Mouse (Mus musculus): ENCODE results near the gene Cavin1. TPM values are rescaled to one million over a fixed set of nuclear protein-coding genes. Genes with fewer than 3 reads are reported as not detected.

Gene Cavin1
- polyA plus RNA-seq, 1 experiment from 2014 or later = 69.6 TPM

- H3K27me3 ChIP-seq = no peaks in the 10 kb centered on the region
- no peaks in the 10 kb centered on the region for H3K36me3 ChIP-seq
- H3K9ac ChIP-seq = no peak overlapping the region
- WGBS = 83% methylated on average over 3 of the region's 3 CpGs
- H3K4me2 ChIP-seq (replicated peaks) = no peak overlapping the region
- H3K9me3 ChIP-seq = no peaks in the 10 kb centered on the region
- H3K27ac ChIP-seq = no peak overlapping the region
- ATAC-seq (ENCODE audit: insufficient number of reproducible peaks, insufficient read depth, low FRiP score, low TSS enrichment) = no peak
- no peak overlapping the region for H3K4me3 ChIP-seq
- no peaks in the 10 kb centered on the region for H3K4me1 ChIP-seq
Measured at GRCm38 (mm10) chr11:100927386-100927785, 43.3 kb downstream of the Cavin1 start.

- no peak overlapping the region for H3K4me2 ChIP-seq (replicated peaks)
- H3K9me3 ChIP-seq = no peaks in the 10 kb centered on the region
- WGBS = 89% methylated on average over 1 of the region's 1 CpGs
- H3K36me3 ChIP-seq = no peaks in the 10 kb centered on the region
- ATAC-seq (ENCODE audit: insufficient number of reproducible peaks, insufficient read depth, low FRiP score, low TSS enrichment) = no peak
- no peak overlapping the region for H3K27ac ChIP-seq
- no peak overlapping the region for H3K9ac ChIP-seq
- no peaks in the 10 kb centered on the region for H3K4me1 ChIP-seq
- no peak overlapping the region for H3K4me3 ChIP-seq
- H3K27me3 ChIP-seq = no peaks in the 10 kb centered on the region
Measured at GRCm38 (mm10) chr11:100924386-100924919, 46.2 kb downstream of the Cavin1 start.

- Histone ChIP-seq H3K36me3 (no peaks in the 10 kb centered on the region), H3K27ac (no peak overlapping the region), H3K4me2 (replicated peaks) (no peak overlapping the region), H3K4me3 (no peak overlapping the region), H3K27me3 (no peaks in the 10 kb centered on the region), H3K4me1 (no peaks in the 10 kb centered on the region), H3K9me3 (no peaks in the 10 kb centered on the region), H3K9ac (no peak overlapping the region)
- ATAC-seq (ENCODE audit: insufficient number of reproducible peaks, insufficient read depth, low FRiP score, low TSS enrichment) = no peak
- 91% methylated on average over 4 of the region's 4 CpGs for WGBS
Measured at GRCm38 (mm10) chr11:100920887-100921624, 49.6 kb downstream of the Cavin1 start.

GRCm38 (mm10) chr11:100918007-100918406 lies 52.7 kb downstream of the Cavin1 start:
- Histone ChIP-seq H3K27me3 (no peaks in the 10 kb centered on the region), H3K36me3 (no peaks in the 10 kb centered on the region), H3K9ac (no peak overlapping the region), H3K4me1 (no peaks in the 10 kb centered on the region), H3K27ac (no peak overlapping the region), H3K4me3 (no peak overlapping the region), H3K4me2 (replicated peaks) (no peak overlapping the region), H3K9me3 (no peaks in the 10 kb centered on the region)
- no peak for ATAC-seq (ENCODE audit: insufficient number of reproducible peaks, insufficient read depth, low FRiP score, low TSS enrichment)
- WGBS = 94% methylated on average over 5 of the region's 5 CpGs

GRCm38 (mm10) chr11:100916432-100916971 lies 54.2 kb downstream of the Cavin1 start:
- Histone ChIP-seq H3K27me3 (no peaks in the 10 kb centered on the region), H3K4me3 (no peak overlapping the region), H3K4me1 (no peaks in the 10 kb centered on the region), H3K9me3 (no peaks in the 10 kb centered on the region), H3K27ac (no peak overlapping the region), H3K4me2 (replicated peaks) (no peak overlapping the region), H3K9ac (no peak overlapping the region), H3K36me3 (no peaks in the 10 kb centered on the region)
- ATAC-seq (ENCODE audit: insufficient number of reproducible peaks, insufficient read depth, low FRiP score, low TSS enrichment) = no peak
- 92% methylated on average over 4 of the region's 4 CpGs for WGBS

GRCm38 (mm10) chr11:100915063-100915462 lies 55.6 kb downstream of the Cavin1 start:
- H3K4me1 ChIP-seq = no peaks in the 10 kb centered on the region
- H3K27ac ChIP-seq = no peak overlapping the region
- no peaks in the 10 kb centered on the region for H3K36me3 ChIP-seq
- H3K9ac ChIP-seq = no peak overlapping the region
- no peaks in the 10 kb centered on the region for H3K9me3 ChIP-seq
- 93% methylated on average over 3 of the region's 3 CpGs for WGBS
- no peaks in the 10 kb centered on the region for H3K27me3 ChIP-seq
- ATAC-seq (ENCODE audit: insufficient number of reproducible peaks, insufficient read depth, low FRiP score, low TSS enrichment) = no peak
- H3K4me2 ChIP-seq (replicated peaks) = no peak overlapping the region
- H3K4me3 ChIP-seq = no peak overlapping the region

GRCm38 (mm10) chr11:100914415-100914814 lies 56.3 kb downstream of the Cavin1 start:
- Histone ChIP-seq H3K27ac (no peak overlapping the region), H3K4me3 (no peak overlapping the region), H3K9ac (no peak overlapping the region), H3K36me3 (no peaks in the 10 kb centered on the region), H3K4me1 (no peaks in the 10 kb centered on the region), H3K27me3 (no peaks in the 10 kb centered on the region), H3K4me2 (replicated peaks) (no peak overlapping the region), H3K9me3 (no peaks in the 10 kb centered on the region)
- WGBS = 77% methylated on average over 5 of the region's 5 CpGs
- no peak for ATAC-seq (ENCODE audit: insufficient number of reproducible peaks, insufficient read depth, low FRiP score, low TSS enrichment)

- Histone ChIP-seq H3K4me1 (no peaks in the 10 kb centered on the region), H3K9me3 (no peaks in the 10 kb centered on the region), H3K27me3 (no peaks in the 10 kb centered on the region), H3K27ac (no peak overlapping the region), H3K36me3 (peaks cover 9% of the 10 kb centered on the region; the same call in 1 of the 2 replicates), H3K4me3 (no peak overlapping the region), H3K4me2 (replicated peaks) (no peak overlapping the region), H3K9ac (no peak overlapping the region)
- no peak for ATAC-seq (ENCODE audit: insufficient number of reproducible peaks, insufficient read depth, low FRiP score, low TSS enrichment)
- 86% methylated on average over 17 of the region's 17 CpGs for WGBS
Measured at GRCm38 (mm10) chr11:100912401-100913155, 58.1 kb downstream of the Cavin1 start.

- 88% methylated on average over 9 of the region's 9 CpGs for WGBS
- Histone ChIP-seq H3K27me3 (no peaks in the 10 kb centered on the region), H3K9ac (no peak overlapping the region), H3K4me3 (no peak overlapping the region), H3K9me3 (no peaks in the 10 kb centered on the region), H3K27ac (no peak overlapping the region), H3K36me3 (peaks cover 26% of the 10 kb centered on the region), H3K4me2 (replicated peaks) (no peak overlapping the region), H3K4me1 (no peaks in the 10 kb centered on the region)
- no peak for ATAC-seq (ENCODE audit: insufficient number of reproducible peaks, insufficient read depth, low FRiP score, low TSS enrichment)
Measured at GRCm38 (mm10) chr11:100908567-100908966, 62.1 kb downstream of the Cavin1 start.

- 78% methylated on average over 2 of the region's 2 CpGs for WGBS
- H3K36me3 ChIP-seq = peaks cover 30% of the 10 kb centered on the region
Measured at GRCm38 (mm10) chr11:100908112-100908511, 62.6 kb downstream of the Cavin1 start.

GRCm38 (mm10) chr11:100906885-100907284 lies 63.8 kb downstream of the Cavin1 start:
- no peak overlapping the region for H3K27ac ChIP-seq
- no peaks in the 10 kb centered on the region for H3K4me1 ChIP-seq
- H3K36me3 ChIP-seq = peaks cover 40% of the 10 kb centered on the region
- no peaks in the 10 kb centered on the region for H3K27me3 ChIP-seq
- 84% methylated on average over 4 of the region's 4 CpGs for WGBS
- H3K9ac ChIP-seq = no peak overlapping the region
- H3K4me3 ChIP-seq = no peak overlapping the region
- ATAC-seq (ENCODE audit: insufficient number of reproducible peaks, insufficient read depth, low FRiP score, low TSS enrichment) = no peak
- H3K9me3 ChIP-seq = no peaks in the 10 kb centered on the region
- H3K4me2 ChIP-seq (replicated peaks) = no peak overlapping the region

More at GRCm38 (mm10) chr11:100908112-100908511, 62.6 kb downstream of the Cavin1 start:
- no peak overlapping the region for H3K9ac ChIP-seq
- H3K4me1 ChIP-seq = no peaks in the 10 kb centered on the region
- H3K4me2 ChIP-seq (replicated peaks) = no peak overlapping the region
- no peak overlapping the region for H3K4me3 ChIP-seq
- H3K27ac ChIP-seq = no peak overlapping the region
- no peak for ATAC-seq (ENCODE audit: insufficient number of reproducible peaks, insufficient read depth, low FRiP score, low TSS enrichment)
- H3K9me3 ChIP-seq = no peaks in the 10 kb centered on the region
- H3K27me3 ChIP-seq = no peaks in the 10 kb centered on the region

Data from embryonic facial prominence, embryonic 12.5 days (tissue).